Mouse (Mus musculus) neural tube, embryonic 13.5 days (tissue): ENCODE results near the gene Arhgap27. TPM values are rescaled to one million over a fixed set of nuclear protein-coding genes. Genes with fewer than 3 reads are reported as not detected.
"Not testable (repeated sequence)": the region's sequence is repeated elsewhere in the genome, so short reads cannot be mapped to it uniquely, and the experiment has no call there.

Source experiments
- ATAC-seq: fragments of 200-750 bp; cut with Nextera tagmentation; 2 replicates; pipeline ENCODE4 v1.8.0; 2017; ENCODE audit warnings: low read depth, mild to moderate bottlenecking, moderate TSS enrichment, moderate library complexity
- H3K27ac ChIP-seq: fragments of 300-500 bp; sonication (generic); replicated peaks from 2 replicates; pipeline ENCODE4 v1.5.1; 2015; ENCODE audit warnings: moderate library complexity, mild to moderate bottlenecking, inconsistent platforms
- H3K27me3 ChIP-seq: fragments of 300-500 bp; sonication (generic); 2 replicates; pipeline ENCODE4 v1.6.1; 2015; ENCODE audit warnings: mild to moderate bottlenecking, inconsistent platforms
- H3K36me3 ChIP-seq: fragments of 300-500 bp; sonication (generic); 2 replicates; pipeline ENCODE4 v1.6.1; 2015; ENCODE audit warnings: mild to moderate bottlenecking, inconsistent platforms
- H3K4me1 ChIP-seq: fragments of 300-500 bp; sonication (generic); replicated peaks from 2 replicates; pipeline ENCODE4 v1.6.1; 2015; ENCODE audit warnings: inconsistent platforms
- H3K4me2 ChIP-seq: fragments of 300-500 bp; sonication (generic); 2 replicates; pipeline ENCODE4 v1.6.1; 2015; ENCODE audit warnings: inconsistent platforms, mild to moderate bottlenecking, moderate library complexity
- H3K4me3 ChIP-seq: fragments of 300-500 bp; sonication (generic); 2 replicates; pipeline ENCODE4 v1.5.1; 2015; ENCODE audit warnings: mild to moderate bottlenecking, inconsistent platforms
- H3K9ac ChIP-seq: fragments of 300-500 bp; sonication (generic); 2 replicates; pipeline ENCODE4 v1.6.1; 2015; ENCODE audit warnings: moderate library complexity, mild to moderate bottlenecking, inconsistent platforms
- H3K9me3 ChIP-seq: fragments of 300-500 bp; sonication (generic); 2 replicates; pipeline ENCODE4 v1.6.1; 2016; ENCODE audit warnings: inconsistent platforms
- WGBS: fragments of 180-500 bp; shearing (Covaris S2); methylation state at CpG from one replicate; pipeline ENCODE4 v1.1.7; 2015; 5-methylcytosine and 5-hydroxymethylcytosine counted together
- polyA plus RNA-seq: library from polyadenylated mRNA; unstranded; fragments of >200 nt; fragmentation: Nextera tagmentation; extraction: Ambion mirVana; gene quantifications from 2 replicates; pipeline ENCODE4 v1.2.1, GENCODE M21; 2015

Gene Arhgap27
- polyA plus RNA-seq, 1 experiment from 2014 or later: 4.4 TPM

- Histone ChIP-seq H3K4me3 (no peak overlapping the region), H3K9ac (no peak overlapping the region), H3K9me3 (no peaks in the 10 kb centered on the region), H3K27me3 (peaks cover 6% of the 10 kb centered on the region; the same call in 1 of the 2 replicates), H3K36me3 (no peaks in the 10 kb centered on the region), H3K27ac (no peak overlapping the region), H3K4me2 (no peak overlapping the region), H3K4me1 (no peaks in the 10 kb centered on the region)
- 19% methylated on average over 8 of the region's 8 CpGs for WGBS
- peak; percentile 44; the same call in 1 of the 2 replicates for ATAC-seq
Observed at GRCm38 (mm10) chr11:103325172-103325571, 38.3 kb downstream of the Arhgap27 start.

- Histone ChIP-seq H3K4me1 (no peaks in the 10 kb centered on the region), H3K27ac (no peak overlapping the region), H3K27me3 (peaks cover 6% of the 10 kb centered on the region; the same call in 1 of the 2 replicates), H3K36me3 (no peaks in the 10 kb centered on the region), H3K4me2 (no peak overlapping the region), H3K4me3 (no peak overlapping the region), H3K9me3 (no peaks in the 10 kb centered on the region), H3K9ac (no peak overlapping the region)
- 0 out of 2 replicates have a peak, but pooled peaks have one; percentile 26 for ATAC-seq
- WGBS: 66% methylated on average over 13 of the region's 13 CpGs
Observed at GRCm38 (mm10) chr11:103324723-103325122, 38.8 kb downstream of the Arhgap27 start.

GRCm38 (mm10) chr11:103322832-103323231 is 40.7 kb downstream of the Arhgap27 start:
- not testable (repeated sequence) for H3K36me3 ChIP-seq, H3K27ac ChIP-seq, ATAC-seq, H3K9ac ChIP-seq, H3K4me1 ChIP-seq, H3K27me3 ChIP-seq, H3K4me3 ChIP-seq, H3K9me3 ChIP-seq, H3K4me2 ChIP-seq
- 49% methylated on average over 4 of the region's 4 CpGs for WGBS

GRCm38 (mm10) chr11:103320646-103321045 is 42.8 kb downstream of the Arhgap27 start:
- Histone ChIP-seq H3K27me3 (peaks cover 6% of the 10 kb centered on the region; the same call in 1 of the 2 replicates), H3K4me3 (no peak overlapping the region), H3K4me2 (no peak overlapping the region), H3K27ac (no peak overlapping the region), H3K9me3 (no peaks in the 10 kb centered on the region), H3K9ac (no peak overlapping the region), H3K4me1 (no peaks in the 10 kb centered on the region), H3K36me3 (no peaks in the 10 kb centered on the region)
- ATAC-seq: no peak
- WGBS: 67% methylated on average over 4 of the region's 4 CpGs

- Histone ChIP-seq H3K9me3 (no peaks in the 10 kb centered on the region), H3K4me3 (no peak overlapping the region), H3K4me1 (no peaks in the 10 kb centered on the region), H3K27me3 (peaks cover 6% of the 10 kb centered on the region; the same call in 1 of the 2 replicates), H3K4me2 (no peak overlapping the region), H3K36me3 (no peaks in the 10 kb centered on the region), H3K9ac (no peak overlapping the region), H3K27ac (no peak overlapping the region)
- no peak for ATAC-seq
- 84% methylated on average over 8 of the region's 8 CpGs for WGBS
Observed at GRCm38 (mm10) chr11:103320196-103320595, 43.3 kb downstream of the Arhgap27 start.

GRCm38 (mm10) chr11:103318042-103318441 is 45.5 kb downstream of the Arhgap27 start:
- Histone ChIP-seq H3K27me3 (no peaks in the 10 kb centered on the region), H3K4me1 (no peaks in the 10 kb centered on the region), H3K4me2 (no peak overlapping the region), H3K9ac (no peak overlapping the region), H3K9me3 (no peaks in the 10 kb centered on the region), H3K4me3 (no peak overlapping the region), H3K27ac (no peak overlapping the region), H3K36me3 (no peaks in the 10 kb centered on the region)
- WGBS: 73% methylated on average over 1 of the region's 1 CpGs
- ATAC-seq: no peak

GRCm38 (mm10) chr11:103315379-103315778 is 48.1 kb downstream of the Arhgap27 start:
- H3K9me3 ChIP-seq: no peaks in the 10 kb centered on the region
- no peak overlapping the region for H3K4me3 ChIP-seq
- H3K36me3 ChIP-seq: no peaks in the 10 kb centered on the region
- no peak overlapping the region for H3K27ac ChIP-seq
- peaks cover 5% of the 10 kb centered on the region; the same call in 1 of the 2 replicates for H3K27me3 ChIP-seq
- H3K9ac ChIP-seq: no peak overlapping the region
- WGBS: 89% methylated on average over 5 of the region's 5 CpGs
- no peak overlapping the region for H3K4me2 ChIP-seq
- peaks cover 11% of the 10 kb centered on the region for H3K4me1 ChIP-seq
- no peak for ATAC-seq

- Histone ChIP-seq H3K4me1 (peaks cover 11% of the 10 kb centered on the region), H3K4me3 (no peak overlapping the region), H3K4me2 (no peak overlapping the region), H3K9ac (no peak overlapping the region), H3K27me3 (peaks cover 5% of the 10 kb centered on the region; the same call in 1 of the 2 replicates), H3K36me3 (no peaks in the 10 kb centered on the region), H3K27ac (no peak overlapping the region), H3K9me3 (no peaks in the 10 kb centered on the region)
- no peak for ATAC-seq
- 67% methylated on average over 10 of the region's 10 CpGs for WGBS
Observed at GRCm38 (mm10) chr11:103314736-103315374, 48.6 kb downstream of the Arhgap27 start.

- Histone ChIP-seq H3K4me1 (peaks cover 11% of the 10 kb centered on the region), H3K4me3 (no peak overlapping the region), H3K36me3 (no peaks in the 10 kb centered on the region), H3K9ac (no peak overlapping the region), H3K27me3 (peaks cover 5% of the 10 kb centered on the region; the same call in 1 of the 2 replicates), H3K9me3 (no peaks in the 10 kb centered on the region), H3K27ac (no peak overlapping the region), H3K4me2 (no peak overlapping the region)
- ATAC-seq: no peak
- 85% methylated on average over 6 of the region's 6 CpGs for WGBS
Observed at GRCm38 (mm10) chr11:103313542-103313941, 50.0 kb downstream of the Arhgap27 start.

- Histone ChIP-seq H3K36me3 (no peaks in the 10 kb centered on the region), H3K27ac (no peak overlapping the region), H3K9me3 (no peaks in the 10 kb centered on the region), H3K27me3 (peaks cover 5% of the 10 kb centered on the region; the same call in 1 of the 2 replicates), H3K9ac (no peak overlapping the region), H3K4me3 (no peak overlapping the region), H3K4me1 (peaks cover 11% of the 10 kb centered on the region), H3K4me2 (no peak overlapping the region)
- WGBS: 59% methylated on average over 8 of the region's 8 CpGs
- ATAC-seq: no peak
Observed at GRCm38 (mm10) chr11:103312655-103313255, 50.7 kb downstream of the Arhgap27 start.

- peak overlapping the region; percentile 64 for H3K4me2 ChIP-seq
- no peak for ATAC-seq
- peak overlapping the region; percentile 56 for H3K9ac ChIP-seq
- H3K36me3 ChIP-seq: no peaks in the 10 kb centered on the region
- peak overlapping the region; percentile 31 for H3K4me3 ChIP-seq
- 6% methylated on average over 30 of the region's 30 CpGs for WGBS
- no peak overlapping the region for H3K27ac ChIP-seq
- peaks cover 11% of the 10 kb centered on the region for H3K4me1 ChIP-seq
- no peaks in the 10 kb centered on the region for H3K9me3 ChIP-seq
- peaks cover 5% of the 10 kb centered on the region; the same call in 1 of the 2 replicates for H3K27me3 ChIP-seq
Observed at GRCm38 (mm10) chr11:103311960-103312611, 51.4 kb downstream of the Arhgap27 start.

- ATAC-seq: no peak
- H3K9me3 ChIP-seq: no peaks in the 10 kb centered on the region
- peaks cover 5% of the 10 kb centered on the region; the same call in 1 of the 2 replicates for H3K27me3 ChIP-seq
- H3K27ac ChIP-seq: no peak overlapping the region
- no peak overlapping the region for H3K4me3 ChIP-seq
- no peaks in the 10 kb centered on the region for H3K36me3 ChIP-seq
- WGBS: 74% methylated on average over 10 of the region's 10 CpGs
- H3K9ac ChIP-seq: no peak overlapping the region
- peaks cover 11% of the 10 kb centered on the region for H3K4me1 ChIP-seq
- no peak overlapping the region for H3K4me2 ChIP-seq
Observed at GRCm38 (mm10) chr11:103309956-103310574, 53.4 kb downstream of the Arhgap27 start.
